Mouse (Mus musculus): ENCODE results near the gene Ubap1.
A peak's percentile ranks its signal among the peaks of the same experiment; 100 is the strongest.

Ubap1 gene

GRCm38 (mm10) chr4:41348584-41349198 is at the start of gene Ubap1:
Gene Ubap1 (plus strand): TSS chr4:41348996.
- peak; percentile 98 for DNase-seq (ENCODE audit: low read depth)

GRCm38 (mm10) chr4:41303671-41304070 is 45.1 kb upstream of the Ubap1 start:
- no peak for DNase-seq (ENCODE audit: low read depth)

GRCm38 (mm10) chr4:41304302-41304701 is 44.5 kb upstream of the Ubap1 start:
- DNase-seq (ENCODE audit: low read depth), result no peak

- DNase-seq (ENCODE audit: low read depth), result no peak
Measured at GRCm38 (mm10) chr4:41307406-41307805, 41.4 kb upstream of the Ubap1 start.

GRCm38 (mm10) chr4:41310567-41311563 is 37.9 kb upstream of the Ubap1 start:
- DNase-seq (ENCODE audit: low read depth), result no peak

- no peak for DNase-seq (ENCODE audit: low read depth)
Measured at GRCm38 (mm10) chr4:41313722-41314121, 35.1 kb upstream of the Ubap1 start.

DNA sequence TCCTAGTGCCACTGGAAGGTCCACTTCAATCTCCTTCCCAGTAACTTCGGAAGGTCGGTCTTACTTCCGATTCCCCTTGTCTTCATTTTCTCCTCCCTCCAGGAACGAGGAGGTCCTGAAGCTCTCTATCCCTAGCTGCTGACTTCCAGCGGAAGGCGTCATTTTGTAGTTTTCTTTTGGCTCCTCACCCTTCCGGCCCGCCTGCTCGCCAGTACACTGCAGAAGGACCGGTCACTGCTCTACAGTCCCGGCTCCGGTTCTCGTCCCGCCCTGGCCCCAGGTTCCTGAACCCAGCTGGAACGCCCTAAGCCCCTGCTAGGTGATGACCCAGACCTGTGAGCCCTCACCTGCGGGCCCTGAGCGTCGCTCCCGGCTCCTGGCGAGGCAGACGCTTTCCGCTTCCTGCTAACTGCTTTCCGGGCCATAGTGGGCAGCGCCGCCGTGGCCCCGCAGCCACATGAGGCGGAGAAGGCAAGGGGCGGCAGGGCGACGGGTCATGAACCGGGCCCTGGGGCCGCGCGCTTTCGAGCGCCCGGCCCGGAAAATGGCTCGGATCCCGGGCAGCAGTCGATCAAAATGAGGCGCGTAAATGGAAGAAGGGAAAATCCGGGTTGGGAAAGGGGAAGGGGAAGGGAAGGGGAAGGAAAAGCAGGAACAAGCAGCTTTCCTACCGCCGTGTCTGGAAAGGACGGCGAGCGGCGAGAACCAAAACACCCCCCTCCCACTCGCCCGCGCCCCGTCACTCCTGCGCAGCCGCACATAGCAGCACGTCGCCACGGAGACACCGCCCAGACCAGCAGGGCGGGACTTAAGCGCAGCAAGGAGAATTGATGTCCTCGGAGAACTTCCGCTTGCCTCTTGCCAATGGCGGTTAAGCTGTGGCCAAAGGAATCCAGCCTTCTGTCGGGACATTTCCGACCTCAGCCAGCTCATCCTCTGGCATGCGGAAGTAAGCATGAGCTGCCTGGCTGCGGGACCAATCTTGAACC is 34.4 kb upstream of the Ubap1 start, which contains the start of gene Dcaf12:
Gene Dcaf12 (minus strand): TSS at position 749 of the 989 bp plus-strand sequence.
- peak; percentile 96 for DNase-seq (ENCODE audit: low read depth)

- no peak for DNase-seq (ENCODE audit: low read depth)
Measured at GRCm38 (mm10) chr4:41315173-41315572, 33.6 kb upstream of the Ubap1 start.

GRCm38 (mm10) chr4:41318267-41318666 is 30.5 kb upstream of the Ubap1 start:
- no peak for DNase-seq (ENCODE audit: low read depth)

DNA sequence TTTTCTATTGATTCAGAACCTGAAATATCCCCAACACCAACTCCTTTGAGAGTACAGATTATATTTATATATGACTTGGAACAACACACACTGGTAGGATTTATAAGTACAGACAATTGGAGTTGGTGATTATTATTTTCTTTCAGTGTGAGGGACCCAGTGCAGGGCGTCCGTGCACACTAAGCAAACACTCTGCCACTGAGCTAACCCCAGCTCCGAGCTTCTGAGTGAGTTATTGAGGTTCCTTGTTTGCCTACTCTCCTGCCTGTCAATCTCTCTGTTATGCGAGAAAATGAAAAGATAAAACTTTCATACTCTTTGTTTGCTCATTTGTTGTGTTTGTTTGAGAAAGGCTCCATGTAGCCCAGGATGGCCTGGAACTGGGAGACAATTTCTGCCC is 27.8 kb upstream of the Ubap1 start:
- DNase-seq (ENCODE audit: low read depth), result no peak

- no peak for DNase-seq (ENCODE audit: low read depth)
Measured at GRCm38 (mm10) chr4:41326876-41327275, 21.9 kb upstream of the Ubap1 start.

- DNase-seq (ENCODE audit: low read depth), result no peak
Measured at GRCm38 (mm10) chr4:41329481-41329880, 19.3 kb upstream of the Ubap1 start.

DNA sequence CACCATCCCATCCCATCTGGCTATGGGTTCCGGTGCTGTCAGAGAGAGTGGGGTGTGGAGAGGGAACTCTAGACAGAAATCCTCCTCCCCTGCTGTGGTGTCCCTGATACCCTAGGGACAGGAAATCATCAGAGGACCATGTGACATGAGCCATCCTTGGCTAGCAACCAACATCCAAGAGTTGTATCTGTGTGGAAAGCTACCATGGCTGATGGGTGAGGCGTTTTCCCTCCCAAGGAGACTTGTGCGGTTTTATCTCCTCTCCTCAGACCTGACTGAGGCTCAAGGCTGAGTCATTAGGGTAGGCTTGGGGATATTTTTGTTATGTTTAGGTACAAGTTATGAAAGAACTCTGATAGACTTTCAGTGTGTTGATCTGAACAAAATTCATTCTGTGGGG is 17.7 kb upstream of the Ubap1 start:
- DNase-seq (ENCODE audit: low read depth), result no peak

- no peak for DNase-seq (ENCODE audit: low read depth)
Measured at GRCm38 (mm10) chr4:41331698-41332421, 16.9 kb upstream of the Ubap1 start.

GRCm38 (mm10) chr4:41336546-41336945 is 12.2 kb upstream of the Ubap1 start:
- DNase-seq (ENCODE audit: low read depth), result no peak

DNA sequence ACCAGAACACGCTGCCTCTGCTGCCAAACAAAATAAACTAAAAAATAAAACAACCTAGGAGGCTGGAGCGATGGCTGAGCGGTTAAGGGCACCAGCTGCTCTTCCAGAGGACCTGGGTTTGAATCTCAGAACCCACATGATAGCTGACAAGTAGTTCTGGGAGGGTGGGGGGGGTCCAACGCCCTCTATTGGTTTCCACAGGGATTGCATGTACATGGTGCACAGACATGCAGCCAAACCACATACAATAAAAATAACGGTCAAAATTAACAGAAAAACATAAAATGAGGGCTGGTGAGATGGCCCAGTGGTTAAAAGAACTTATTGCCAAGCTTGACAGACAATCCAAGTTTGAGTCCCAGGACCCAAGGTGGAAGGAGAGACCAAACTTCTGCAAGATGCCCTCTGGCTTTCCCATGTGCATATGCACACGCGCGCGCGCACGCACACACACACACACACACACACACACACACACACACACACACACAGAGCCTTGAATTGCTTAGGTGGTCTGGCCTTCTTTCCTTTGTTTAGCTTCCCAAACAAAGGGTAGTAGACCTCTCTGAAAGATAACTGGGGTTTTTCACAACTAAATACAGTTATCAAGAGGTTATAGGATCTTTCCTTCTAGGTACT is 7.8 kb upstream of the Ubap1 start:
- peak; percentile 31 for DNase-seq (ENCODE audit: low read depth)

GRCm38 (mm10) chr4:41346011-41346410 is 2.8 kb upstream of the Ubap1 start:
- no peak for DNase-seq (ENCODE audit: low read depth)

DNA sequence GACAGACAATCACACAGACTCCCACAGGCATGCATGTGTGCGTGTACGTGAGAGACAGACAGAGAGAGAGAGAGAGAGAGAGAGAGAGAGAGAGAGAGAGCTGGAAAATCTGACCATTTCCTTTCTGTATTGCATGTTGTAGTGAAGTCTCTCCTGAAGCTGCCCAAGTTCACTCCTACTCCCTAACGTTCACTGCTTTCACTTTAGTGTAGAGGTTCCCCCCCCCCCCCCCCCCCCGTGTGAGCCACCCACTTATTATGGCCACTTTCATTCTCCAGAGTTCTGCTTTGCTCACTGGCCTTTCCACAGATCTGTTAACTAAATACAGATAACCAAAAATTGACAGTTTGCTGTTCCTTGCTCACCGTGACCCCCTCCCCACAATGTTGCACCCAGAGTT is 957 bp upstream of the Ubap1 start:
- DNase-seq (ENCODE audit: low read depth), result peak; percentile 26

GRCm38 (mm10) chr4:41349199-41349591 is 399 bp downstream of the Ubap1 start:
- no peak for DNase-seq (ENCODE audit: low read depth)

GRCm38 (mm10) chr4:41352758-41353157 is 4.0 kb downstream of the Ubap1 start:
- DNase-seq (ENCODE audit: low read depth), result no peak

DNA sequence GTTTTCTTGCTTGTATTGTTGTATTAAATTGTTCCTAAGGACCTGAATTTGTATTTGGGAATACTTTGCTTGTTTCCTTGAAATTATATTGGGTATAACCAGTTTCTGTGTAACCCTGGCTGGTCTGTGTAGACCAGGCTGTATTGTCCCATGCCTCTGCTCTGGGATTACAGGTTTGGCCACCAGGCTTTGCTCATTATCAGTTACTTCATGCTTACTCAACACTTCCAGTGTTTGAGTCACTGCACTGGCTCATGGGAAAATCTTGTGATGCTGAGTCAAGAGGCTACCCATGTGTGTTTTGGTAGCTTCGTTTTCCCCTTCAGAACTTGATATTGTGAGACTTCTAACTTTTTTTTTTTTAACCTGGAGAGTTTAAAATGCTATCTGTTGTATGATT is 4.5 kb downstream of the Ubap1 start:
- peak; percentile 37 for DNase-seq (ENCODE audit: low read depth)

Measured in NIH3T3 (cell line).